Mouse (Mus musculus): ENCODE measurements around the gene Dhrs4. TPM values are rescaled to one million over a fixed set of nuclear protein-coding genes. Genes with fewer than 3 reads are reported as not detected.

Gene Dhrs4
- polyA plus RNA-seq (2016; fragmentation: Nextera tagmentation; extraction: Ambion mirVana): 42.7 and 44.5 TPM in 2 replicates

DNA sequence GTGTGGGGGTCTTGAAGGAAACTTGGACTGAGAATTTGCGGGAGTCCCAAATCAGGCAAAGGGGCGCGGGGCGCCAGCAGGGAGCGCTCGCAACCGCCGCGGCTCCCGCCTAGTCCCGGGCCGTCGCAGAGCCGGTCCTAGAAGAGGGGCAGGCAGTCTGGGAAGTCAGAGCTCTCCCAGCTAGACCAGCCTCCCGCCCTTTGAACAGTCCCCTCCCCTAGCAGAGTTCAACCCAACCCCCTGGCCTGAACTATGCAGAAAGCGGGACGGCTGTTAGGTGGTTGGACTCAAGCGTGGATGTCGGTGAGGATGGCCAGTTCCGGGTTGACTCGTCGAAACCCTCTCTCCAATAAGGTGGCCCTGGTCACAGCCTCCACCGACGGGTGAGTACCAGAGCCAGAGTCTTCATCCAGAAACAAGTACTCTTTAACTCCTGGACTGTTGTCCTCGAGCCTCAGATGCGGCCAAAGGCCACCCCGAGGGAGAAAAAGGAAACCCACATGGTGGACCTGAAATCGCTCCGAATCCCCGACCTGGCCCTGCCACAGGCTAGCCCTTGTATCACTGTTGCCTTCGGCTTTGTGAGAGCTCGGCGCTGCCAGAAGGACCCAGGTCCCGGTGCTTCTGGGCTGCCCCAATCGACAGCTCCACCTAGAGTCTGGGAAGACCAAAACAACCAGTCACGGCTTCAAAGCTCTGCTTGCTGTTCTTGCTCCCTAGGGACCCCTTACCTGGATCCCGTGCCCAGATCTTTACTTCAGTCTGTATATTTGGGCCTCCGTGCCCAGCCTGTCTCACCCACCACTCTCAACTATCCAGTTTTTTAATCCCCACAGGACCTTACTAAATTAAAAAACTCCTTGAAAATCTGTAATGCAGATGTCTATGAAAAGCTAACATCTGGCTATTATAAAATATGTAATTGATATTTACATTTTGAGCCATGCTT is at the start of gene Dhrs4:
TSS of gene Dhrs4 (plus strand) at position 108 of the 949 bp plus-strand sequence.
- under 1% methylated on average over 38 of the region's 38 CpGs for WGBS
- peak; percentile 95 for ATAC-seq (ENCODE audit: low FRiP score)
- peak within 1 kb of the TSS; percentile 49 for H3K4me3 ChIP-seq
- no peaks in the 10 kb centered on the region for H3K27me3 ChIP-seq
- H3K27ac ChIP-seq: peak within 1 kb of the TSS; percentile 64
- H3K9me3 ChIP-seq (replicated peaks): no peaks in the 10 kb centered on the region
- no peaks in the 10 kb centered on the region for H3K36me3 ChIP-seq
- 0 out of 2 replicates have a peak, but pooled peaks cover 3% of the 10 kb centered on the region for H3K4me1 ChIP-seq
- peak within 1 kb of the TSS; percentile 62 for H3K9ac ChIP-seq
- peak within 1 kb of the TSS; percentile 56 for H3K4me2 ChIP-seq (replicated peaks)

DNA sequence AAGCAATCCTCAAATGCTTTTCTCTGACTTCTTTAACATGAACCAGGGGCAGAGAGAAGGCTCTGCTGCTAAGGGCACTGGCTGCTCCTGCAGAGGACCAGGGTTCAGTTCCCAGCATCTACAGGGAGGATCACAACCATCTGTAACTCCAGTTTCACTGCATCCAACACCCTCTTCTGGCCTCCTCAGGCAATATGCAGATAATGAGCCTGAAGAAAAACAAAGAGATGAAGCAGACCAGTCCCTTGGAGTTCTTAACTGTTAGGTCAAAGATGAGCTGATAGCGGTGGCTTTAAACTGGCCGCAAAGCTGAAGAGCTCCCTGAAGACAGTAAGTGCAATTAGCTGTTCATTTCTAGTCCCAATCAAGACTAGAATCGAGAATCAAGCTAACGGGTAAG is 48.3 kb upstream of the Dhrs4 start:
- Histone ChIP-seq H3K27ac (no peak overlapping the region), H3K4me2 (replicated peaks) (no peak overlapping the region), H3K9ac (no peak overlapping the region), H3K27me3 (no peaks in the 10 kb centered on the region; the same call in 1 of the 2 replicates), H3K9me3 (replicated peaks) (no peaks in the 10 kb centered on the region), H3K4me1 (no peaks in the 10 kb centered on the region), H3K36me3 (no peaks in the 10 kb centered on the region), H3K4me3 (no peak overlapping the region)
- no peak for ATAC-seq (ENCODE audit: low FRiP score)
- WGBS: 92% methylated on average over 4 of the region's 4 CpGs

GRCm38 (mm10) chr14:55433052-55433451 is 45.5 kb upstream of the Dhrs4 start:
- 82% methylated on average over 1 of the region's 1 CpGs for WGBS

DNA sequence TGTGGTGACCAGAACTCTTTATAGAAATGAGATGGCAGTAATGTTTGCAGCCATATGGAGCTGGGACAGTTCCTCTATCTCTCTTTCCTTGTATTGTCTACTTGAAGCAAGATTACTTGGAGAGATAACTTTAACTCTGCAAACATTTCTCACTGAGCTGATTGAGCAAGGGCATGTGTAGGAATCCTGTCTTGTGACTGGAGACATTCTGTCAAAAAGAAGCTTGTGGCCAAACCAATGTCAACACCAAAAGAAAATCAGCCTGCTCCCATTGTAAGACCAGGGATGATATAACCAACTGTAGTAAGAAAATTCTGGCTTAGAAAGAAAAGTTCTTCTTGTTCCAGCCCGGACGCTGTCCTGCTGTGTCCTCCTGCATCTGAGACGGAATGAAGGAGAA is 43.7 kb upstream of the Dhrs4 start:
- Histone ChIP-seq H3K4me2 (replicated peaks) (no peak overlapping the region), H3K36me3 (no peaks in the 10 kb centered on the region), H3K9ac (no peak overlapping the region), H3K27ac (no peak overlapping the region), H3K27me3 (no peaks in the 10 kb centered on the region; the same call in 1 of the 2 replicates), H3K4me1 (no peaks in the 10 kb centered on the region), H3K9me3 (replicated peaks) (no peaks in the 10 kb centered on the region), H3K4me3 (no peak overlapping the region)
- 78% methylated on average over 3 of the region's 3 CpGs for WGBS
- ATAC-seq (ENCODE audit: low FRiP score): no peak

More at GRCm38 (mm10) chr14:55433052-55433451, 45.5 kb upstream of the Dhrs4 start:
- Histone ChIP-seq H3K4me3 (no peak overlapping the region), H3K9me3 (replicated peaks) (no peaks in the 10 kb centered on the region), H3K36me3 (no peaks in the 10 kb centered on the region), H3K9ac (no peak overlapping the region), H3K27ac (no peak overlapping the region), H3K27me3 (no peaks in the 10 kb centered on the region; the same call in 1 of the 2 replicates), H3K4me2 (replicated peaks) (no peak overlapping the region), H3K4me1 (no peaks in the 10 kb centered on the region)
- ATAC-seq (ENCODE audit: low FRiP score): no peak

DNA sequence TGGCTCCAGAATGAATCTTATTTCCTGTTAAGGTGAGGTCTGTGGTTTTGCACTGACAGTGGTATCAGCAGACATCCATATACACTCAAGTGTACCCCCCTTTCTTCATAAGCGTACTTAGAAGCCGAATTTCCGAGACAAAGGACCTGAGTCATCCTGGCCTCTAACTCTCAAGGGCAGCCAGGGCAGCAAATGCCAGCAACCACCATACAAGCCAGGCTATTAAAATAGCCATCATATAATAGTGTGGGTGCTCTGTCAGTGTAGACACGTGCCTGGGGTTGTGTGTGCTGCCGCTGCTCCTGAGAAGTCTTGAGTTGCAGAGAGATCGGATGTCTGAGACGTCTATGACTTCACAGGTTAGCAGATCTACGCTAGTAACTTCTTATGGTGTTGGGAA is 41.4 kb upstream of the Dhrs4 start:
- H3K9ac ChIP-seq: no peak overlapping the region
- no peaks in the 10 kb centered on the region for H3K4me1 ChIP-seq
- H3K9me3 ChIP-seq (replicated peaks): no peaks in the 10 kb centered on the region
- no peaks in the 10 kb centered on the region; the same call in 1 of the 2 replicates for H3K27me3 ChIP-seq
- no peak overlapping the region for H3K4me3 ChIP-seq
- H3K4me2 ChIP-seq (replicated peaks): no peak overlapping the region
- no peak overlapping the region for H3K27ac ChIP-seq
- ATAC-seq (ENCODE audit: low FRiP score): no peak
- 94% methylated on average over 8 of the region's 8 CpGs for WGBS
- no peaks in the 10 kb centered on the region for H3K36me3 ChIP-seq

GRCm38 (mm10) chr14:55438193-55438784 is 40.3 kb upstream of the Dhrs4 start:
- Histone ChIP-seq H3K4me1 (no peaks in the 10 kb centered on the region), H3K9ac (no peak overlapping the region), H3K4me2 (replicated peaks) (no peak overlapping the region), H3K27me3 (no peaks in the 10 kb centered on the region), H3K9me3 (replicated peaks) (no peaks in the 10 kb centered on the region), H3K27ac (no peak overlapping the region), H3K36me3 (no peaks in the 10 kb centered on the region), H3K4me3 (no peak overlapping the region)
- 42% methylated on average over 6 of the region's 6 CpGs for WGBS
- ATAC-seq (ENCODE audit: low FRiP score): no peak

DNA sequence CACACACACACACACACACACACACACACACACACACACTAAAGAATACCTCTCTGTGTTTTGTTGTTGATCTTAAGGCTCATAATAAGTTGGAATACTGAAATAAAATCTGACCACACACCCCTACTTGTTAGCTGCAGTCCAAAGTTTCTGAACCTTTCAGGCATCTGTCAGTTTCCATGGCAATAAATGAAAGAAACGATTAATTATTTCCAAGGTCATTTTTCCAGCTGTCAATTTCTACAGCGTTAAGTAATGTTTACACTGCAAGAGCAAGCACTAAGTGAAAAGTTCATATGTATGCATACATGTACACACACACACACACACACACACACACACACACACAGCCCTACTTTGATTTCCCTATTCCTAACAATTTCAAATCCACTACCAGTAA is 20.9 kb upstream of the Dhrs4 start:
- Histone ChIP-seq H3K27ac (no peak overlapping the region), H3K4me1 (no peaks in the 10 kb centered on the region), H3K4me3 (no peak overlapping the region), H3K9ac (no peak overlapping the region), H3K36me3 (no peaks in the 10 kb centered on the region), H3K9me3 (replicated peaks) (0 out of 2 replicates have a peak, but pooled peaks cover 6% of the 10 kb centered on the region), H3K27me3 (peaks cover 2% of the 10 kb centered on the region; the same call in 1 of the 2 replicates), H3K4me2 (replicated peaks) (no peak overlapping the region)
- no peak for ATAC-seq (ENCODE audit: low FRiP score)
- 79% methylated on average over 2 of the region's 2 CpGs for WGBS

GRCm38 (mm10) chr14:55458273-55458672 is 20.3 kb upstream of the Dhrs4 start:
- Histone ChIP-seq H3K4me1 (no peaks in the 10 kb centered on the region), H3K4me3 (no peak overlapping the region), H3K27ac (no peak overlapping the region), H3K9me3 (replicated peaks) (0 out of 2 replicates have a peak, but pooled peaks cover 6% of the 10 kb centered on the region), H3K36me3 (no peaks in the 10 kb centered on the region), H3K4me2 (replicated peaks) (no peak overlapping the region), H3K9ac (no peak overlapping the region), H3K27me3 (peaks cover 2% of the 10 kb centered on the region; the same call in 1 of the 2 replicates)
- WGBS: 26% methylated on average over 10 of the region's 10 CpGs
- no peak for ATAC-seq (ENCODE audit: low FRiP score)

DNA sequence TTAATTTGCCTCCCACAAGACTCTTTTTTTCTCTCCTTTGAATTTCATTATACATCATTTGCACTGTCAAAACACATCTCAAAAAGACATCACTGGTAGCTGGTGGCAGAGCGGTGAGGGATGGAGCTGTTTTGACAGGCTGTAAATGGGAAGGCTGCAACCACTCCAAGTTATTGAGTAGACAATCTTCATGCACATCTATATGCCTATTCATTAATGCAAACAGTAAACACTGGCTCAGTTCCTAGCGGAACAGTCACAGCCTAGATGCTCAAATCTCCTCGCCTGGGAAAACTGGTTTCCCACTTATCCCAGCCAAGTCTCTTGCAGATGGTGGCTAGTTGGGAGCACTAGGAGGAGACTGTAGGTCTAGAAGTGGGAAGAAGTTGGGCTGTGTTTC is 19.8 kb upstream of the Dhrs4 start:
- no peak for ATAC-seq (ENCODE audit: low FRiP score)
- Histone ChIP-seq H3K36me3 (no peaks in the 10 kb centered on the region), H3K4me2 (replicated peaks) (no peak overlapping the region), H3K9ac (no peak overlapping the region), H3K4me3 (no peak overlapping the region), H3K9me3 (replicated peaks) (0 out of 2 replicates have a peak, but pooled peaks cover 6% of the 10 kb centered on the region), H3K27me3 (peaks cover 2% of the 10 kb centered on the region; the same call in 1 of the 2 replicates), H3K27ac (no peak overlapping the region), H3K4me1 (no peaks in the 10 kb centered on the region)
- WGBS: 90% methylated on average over 3 of the region's 3 CpGs

- H3K4me2 ChIP-seq (replicated peaks): no peak overlapping the region
- peaks cover 2% of the 10 kb centered on the region; the same call in 1 of the 2 replicates for H3K27me3 ChIP-seq
- no peak for ATAC-seq (ENCODE audit: low FRiP score)
- no peaks in the 10 kb centered on the region for H3K36me3 ChIP-seq
- H3K27ac ChIP-seq: no peak overlapping the region
- no peaks in the 10 kb centered on the region for H3K4me1 ChIP-seq
- H3K9me3 ChIP-seq (replicated peaks): no peaks in the 10 kb centered on the region
- no peak overlapping the region for H3K4me3 ChIP-seq
- WGBS: 72% methylated on average over 4 of the region's 4 CpGs
- no peak overlapping the region for H3K9ac ChIP-seq
Measured at GRCm38 (mm10) chr14:55459796-55460195, 18.8 kb upstream of the Dhrs4 start.

- no peak for ATAC-seq (ENCODE audit: low FRiP score)
- no peak overlapping the region for H3K9ac ChIP-seq
- H3K4me3 ChIP-seq: no peak overlapping the region
- peaks cover 2% of the 10 kb centered on the region; the same call in 1 of the 2 replicates for H3K27me3 ChIP-seq
- no peaks in the 10 kb centered on the region for H3K4me1 ChIP-seq
- H3K36me3 ChIP-seq: no peaks in the 10 kb centered on the region
- no peak overlapping the region for H3K4me2 ChIP-seq (replicated peaks)
- no peaks in the 10 kb centered on the region for H3K9me3 ChIP-seq (replicated peaks)
- WGBS: 81% methylated on average over 10 of the region's 10 CpGs
- H3K27ac ChIP-seq: no peak overlapping the region
Measured at GRCm38 (mm10) chr14:55460297-55460696, 18.3 kb upstream of the Dhrs4 start.

- no peak overlapping the region for H3K27ac ChIP-seq
- H3K4me3 ChIP-seq: no peak overlapping the region
- H3K4me2 ChIP-seq (replicated peaks): no peak overlapping the region
- no peaks in the 10 kb centered on the region for H3K9me3 ChIP-seq (replicated peaks)
- no peaks in the 10 kb centered on the region for H3K36me3 ChIP-seq
- WGBS: 75% methylated on average over 4 of the region's 4 CpGs
- no peak for ATAC-seq (ENCODE audit: low FRiP score)
- no peak overlapping the region for H3K9ac ChIP-seq
- peaks cover 2% of the 10 kb centered on the region; the same call in 1 of the 2 replicates for H3K27me3 ChIP-seq
- H3K4me1 ChIP-seq: no peaks in the 10 kb centered on the region
Measured at GRCm38 (mm10) chr14:55461757-55462156, 16.8 kb upstream of the Dhrs4 start.

Data from hindbrain, embryonic 12.5 days (tissue).